Mouse (Mus musculus): Measurements from ENCODE around the gene Nme3.
"Not testable (repeated sequence)": the region's sequence is repeated elsewhere in the genome, so short reads cannot be mapped to it uniquely, and the experiment has no call there.

DNA sequence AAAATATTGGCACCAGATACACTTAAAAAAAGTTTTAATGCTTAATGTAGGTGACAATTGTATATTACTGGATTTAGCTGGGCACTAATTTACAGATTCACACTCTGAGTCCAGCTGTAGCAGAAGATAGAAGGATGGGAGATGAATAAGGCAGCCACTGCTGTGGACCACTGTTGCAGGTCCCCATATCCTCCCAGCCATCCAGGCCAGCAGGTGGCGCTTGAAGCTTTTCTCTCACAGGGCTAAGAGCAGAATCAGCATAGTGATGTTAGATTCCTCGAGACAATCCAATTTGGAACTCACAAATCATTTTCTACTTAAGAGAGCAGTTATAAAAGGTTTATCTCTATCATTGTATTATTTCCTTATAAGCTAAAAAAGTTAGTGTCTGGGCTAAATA lies 46.2 kb downstream of the Nme3 start:
- not testable (repeated sequence) for TF ChIP-seq POLR2A (IDR thresholded peaks at IDR 0.05; ENCODE audit: control insufficient read depth, extremely low read depth, insufficient read depth, low read length, poor library complexity); CTCF (IDR thresholded peaks at IDR 0.05; ENCODE audit: borderline replicate concordance, control insufficient read depth, extremely low read depth, insufficient read depth, low read length, poor library complexity)
